Mouse (Mus musculus) liver, embryonic 11.5 days (tissue): ENCODE measurements at regions not wholly inside any gene's neighbourhood (a gene's known extent, or its start where the extent isn't known, plus 50 kb on each side); places are given as distances from the start of the nearest gene placed in this dataset.
A peak's percentile ranks its signal among the peaks of the same experiment; 100 is the strongest.

Experiments used
- ATAC-seq: fragments of 200-750 bp; cut with Nextera tagmentation; replicated peaks from 2 replicates; pipeline ENCODE4 v1.8.0; 2017; ENCODE audit warnings: moderate number of reproducible peaks, mild to moderate bottlenecking, moderate TSS enrichment, moderate library complexity; ENCODE audit not compliant: low FRiP score
- DNase-seq: peaks from one replicate; pipeline ENCODE4 v3.0.0-alpha.2; 2017; ENCODE audit warnings: low spot score
- H3K27ac ChIP-seq: fragments of 300-500 bp; sonication (generic); 2 replicates; pipeline ENCODE4 v1.5.1; 2014; ENCODE audit warnings: mild to moderate bottlenecking, low read depth, low read length, control low read depth
- H3K27me3 ChIP-seq: fragments of 300-500 bp; sonication (generic); replicated peaks from 2 replicates; pipeline ENCODE4 v1.6.1; 2014; ENCODE audit warnings: low read length, mixed read lengths; ENCODE audit not compliant: control insufficient read depth, insufficient read depth
- H3K36me3 ChIP-seq: fragments of 300-500 bp; sonication (generic); 2 replicates; pipeline ENCODE4 v1.6.1; 2014; ENCODE audit warnings: mild to moderate bottlenecking, low read length, moderate library complexity, mixed read lengths; ENCODE audit not compliant: control insufficient read depth, insufficient read depth
- H3K4me1 ChIP-seq: fragments of 300-500 bp; sonication (generic); replicated peaks from 2 replicates; pipeline ENCODE4 v1.6.1; 2014; ENCODE audit warnings: low read length, mixed read lengths; ENCODE audit not compliant: control insufficient read depth, insufficient read depth
- H3K4me2 ChIP-seq: fragments of 300-500 bp; sonication (generic); 2 replicates; pipeline ENCODE4 v1.6.1; 2014; ENCODE audit warnings: mild to moderate bottlenecking, control low read depth, moderate library complexity
- H3K4me3 ChIP-seq: fragments of 300-500 bp; sonication (generic); 2 replicates; pipeline ENCODE4 v1.5.1; 2014; ENCODE audit warnings: low read depth, low read length, control low read depth
- H3K9ac ChIP-seq: fragments of 300-500 bp; sonication (generic); 2 replicates; pipeline ENCODE4 v1.6.1; 2014; ENCODE audit warnings: low read depth, low read length, control low read depth
- H3K9me3 ChIP-seq: fragments of 300-500 bp; sonication (generic); 2 replicates; pipeline ENCODE4 v1.6.1; 2016; ENCODE audit warnings: low read length, inconsistent platforms, mixed read lengths; ENCODE audit not compliant: control insufficient read depth
- WGBS: fragments of 180-500 bp; shearing (Covaris S2); extraction: QIAGEN DNeasy Blood & Tissue Kit; methylation state at CpG from one replicate; pipeline ENCODE4 v1.1.7; 2014; 5-methylcytosine and 5-hydroxymethylcytosine counted together

DNA sequence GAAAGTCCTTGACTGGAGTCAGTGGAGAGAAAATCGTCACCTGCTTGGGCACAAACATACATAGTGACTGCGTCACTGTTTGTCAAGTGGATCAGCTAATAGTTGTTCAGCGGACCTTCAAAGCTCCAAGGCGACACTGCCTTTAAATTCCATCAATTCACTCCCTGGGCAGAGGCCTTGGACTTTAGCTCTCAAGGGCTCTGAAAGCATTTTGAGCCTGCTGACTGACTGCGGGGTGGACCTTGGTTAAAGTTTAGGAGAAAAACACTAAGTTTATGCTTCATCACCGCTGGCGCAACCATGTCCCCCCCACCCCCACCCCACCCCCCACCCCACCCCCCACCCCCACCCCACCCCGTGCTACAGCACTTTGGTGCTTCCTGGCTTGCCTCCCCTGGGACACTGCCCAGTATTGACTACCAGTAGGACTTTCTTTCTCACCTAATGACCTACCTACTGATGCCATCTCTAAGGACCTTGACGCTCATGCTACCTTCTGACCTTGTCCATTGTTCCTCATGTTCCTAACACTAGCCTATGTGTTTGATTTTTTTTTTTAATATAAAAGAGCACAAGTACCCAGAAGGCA lies 1132.3 kb downstream of the Gsdmc2 start:
- Histone ChIP-seq H3K36me3 (no peaks in the 10 kb centered on the region), H3K4me3 (no peak overlapping the region), H3K9me3 (no peaks in the 10 kb centered on the region), H3K4me2 (no peak overlapping the region), H3K27ac (no peak overlapping the region), H3K9ac (no peak overlapping the region), H3K4me1 (no peaks in the 10 kb centered on the region), H3K27me3 (no peaks in the 10 kb centered on the region)
- peak; percentile 30 for DNase-seq
- ATAC-seq: peak; percentile 72
- WGBS: 70% methylated on average over 8 of the region's 9 CpGs

DNA sequence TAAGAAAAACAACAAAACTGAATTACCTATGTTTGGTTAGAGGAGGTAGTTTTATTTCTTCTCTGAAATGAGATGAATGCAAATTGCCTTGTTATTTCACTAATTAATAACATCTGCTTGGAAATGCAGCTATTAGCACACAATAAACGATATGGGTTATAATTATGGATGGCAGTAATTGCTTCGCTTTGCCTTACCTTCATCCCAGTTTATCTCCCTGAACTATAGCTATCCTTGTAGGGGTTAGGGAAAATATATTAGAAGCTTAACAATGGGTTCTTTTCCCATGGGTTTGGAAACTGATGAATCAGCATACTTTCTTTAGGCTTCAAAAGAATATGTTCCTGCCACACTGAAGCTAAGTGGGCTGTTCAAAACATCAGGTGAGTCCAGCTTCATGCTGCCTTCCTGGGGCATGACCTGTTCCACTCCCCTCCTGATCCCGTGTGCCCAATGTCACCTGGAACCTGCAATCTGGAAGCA lies 1132.9 kb downstream of the Gsdmc2 start:
- Histone ChIP-seq H3K9ac (no peak overlapping the region), H3K4me3 (no peak overlapping the region), H3K4me2 (no peak overlapping the region), H3K27ac (no peak overlapping the region), H3K9me3 (no peaks in the 10 kb centered on the region), H3K36me3 (no peaks in the 10 kb centered on the region), H3K27me3 (no peaks in the 10 kb centered on the region), H3K4me1 (no peaks in the 10 kb centered on the region)
- WGBS: 82% methylated on average over 3 of the region's 3 CpGs
- ATAC-seq (no peak), DNase-seq (no peak)

GRCm38 (mm10) chr15:62709546-62709945 lies 1135.4 kb downstream of the Gsdmc2 start:
- H3K9ac ChIP-seq: no peak overlapping the region
- H3K27me3 ChIP-seq: no peaks in the 10 kb centered on the region
- DNase-seq (no peak), ATAC-seq (no peak)
- WGBS: 78% methylated on average over 2 of the region's 2 CpGs
- no peaks in the 10 kb centered on the region for H3K36me3 ChIP-seq
- no peaks in the 10 kb centered on the region for H3K4me1 ChIP-seq
- no peaks in the 10 kb centered on the region for H3K9me3 ChIP-seq
- H3K4me3 ChIP-seq: no peak overlapping the region
- no peak overlapping the region for H3K4me2 ChIP-seq
- H3K27ac ChIP-seq: no peak overlapping the region

DNA sequence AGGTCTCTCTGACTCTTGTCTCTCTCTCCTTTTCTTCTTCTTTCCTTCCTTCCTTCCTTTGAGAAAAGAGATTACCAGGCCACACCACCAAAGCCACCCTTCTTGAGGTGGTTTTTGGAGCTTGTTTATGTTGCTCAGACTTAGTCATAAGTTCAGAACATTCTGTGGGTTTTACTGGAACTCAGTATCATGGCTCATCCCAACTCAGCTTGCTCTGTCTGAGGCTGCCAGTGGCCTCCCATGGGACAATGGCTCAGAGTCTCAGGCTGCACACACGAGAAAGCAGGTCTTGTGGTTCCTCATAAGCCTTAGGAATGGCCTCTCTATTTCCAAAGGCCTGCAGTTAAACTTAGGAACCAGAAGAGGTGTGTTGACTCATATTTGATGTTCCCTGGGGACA lies 1146.4 kb downstream of the Gsdmc2 start:
- DNase-seq: no peak

GRCm38 (mm10) chr15:62694734-62695133 lies 1150.2 kb downstream of the Gsdmc2 start:
- Histone ChIP-seq H3K27me3 (no peaks in the 10 kb centered on the region), H3K4me2 (no peak overlapping the region), H3K9me3 (no peaks in the 10 kb centered on the region), H3K4me3 (no peak overlapping the region), H3K9ac (no peak overlapping the region), H3K36me3 (no peaks in the 10 kb centered on the region), H3K4me1 (no peaks in the 10 kb centered on the region), H3K27ac (no peak overlapping the region)
- ATAC-seq (no peak), DNase-seq (no peak)
- 68% methylated on average over 3 of the region's 3 CpGs for WGBS

More for the DNA sequence above, 1146.4 kb downstream of the Gsdmc2 start:
- ATAC-seq: no peak
- no peak overlapping the region for H3K4me2 ChIP-seq
- no peaks in the 10 kb centered on the region for H3K4me1 ChIP-seq
- H3K36me3 ChIP-seq: no peaks in the 10 kb centered on the region
- H3K27me3 ChIP-seq: no peaks in the 10 kb centered on the region
- no peak overlapping the region for H3K4me3 ChIP-seq
- H3K9ac ChIP-seq: no peak overlapping the region
- WGBS: 69% methylated on average over 1 of the region's 1 CpGs
- no peak overlapping the region for H3K27ac ChIP-seq
- H3K9me3 ChIP-seq: no peaks in the 10 kb centered on the region

DNA sequence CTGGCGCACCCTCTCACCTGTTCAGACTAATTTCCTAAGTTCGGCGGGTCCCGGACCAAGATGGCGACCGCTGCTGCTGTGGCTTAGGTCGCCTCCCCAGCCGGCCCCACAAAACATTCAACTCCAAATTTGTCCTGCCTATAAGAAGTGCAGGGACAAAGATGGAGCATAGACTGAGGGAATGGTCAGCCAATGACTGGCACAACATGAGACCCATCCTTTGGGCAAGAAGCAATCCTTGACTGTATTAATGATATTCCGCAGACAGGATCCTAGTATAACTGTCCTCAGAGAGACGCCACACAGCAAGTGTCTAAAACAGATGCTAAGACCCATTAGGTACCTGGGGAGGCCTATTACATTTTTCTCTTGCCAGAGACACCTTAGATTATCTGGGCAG lies 1151.3 kb downstream of the Gsdmc2 start:
- Histone ChIP-seq H3K4me3 (no peak overlapping the region), H3K4me1 (no peaks in the 10 kb centered on the region), H3K4me2 (no peak overlapping the region), H3K9me3 (no peaks in the 10 kb centered on the region), H3K9ac (no peak overlapping the region), H3K36me3 (no peaks in the 10 kb centered on the region), H3K27me3 (no peaks in the 10 kb centered on the region), H3K27ac (no peak overlapping the region)
- ATAC-seq (no peak), DNase-seq (no peak)
- WGBS: 95% methylated on average over 9 of the region's 10 CpGs

DNA sequence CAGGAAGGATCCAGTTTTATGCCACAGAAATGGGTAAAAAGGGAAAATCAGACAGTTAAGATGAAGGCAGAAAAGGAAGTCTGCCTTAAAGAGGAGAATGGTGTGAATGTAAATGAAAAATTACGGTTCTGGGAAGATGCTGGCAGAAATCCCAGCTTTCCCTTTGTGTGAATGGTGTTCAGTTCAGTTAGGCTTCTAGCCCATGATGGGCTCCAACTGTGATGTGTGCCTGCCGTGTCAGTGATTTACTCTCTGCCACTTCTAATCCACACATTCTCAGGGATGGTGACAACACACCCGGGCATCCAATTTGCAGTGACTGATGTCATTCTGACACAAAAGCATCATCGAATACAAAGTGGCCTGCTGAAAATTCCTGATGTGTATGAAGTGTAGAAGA lies 1171.6 kb downstream of the Gsdmc2 start:
- H3K9ac ChIP-seq: no peak overlapping the region
- 80% methylated on average over 4 of the region's 4 CpGs for WGBS
- no peak for ATAC-seq

DNA sequence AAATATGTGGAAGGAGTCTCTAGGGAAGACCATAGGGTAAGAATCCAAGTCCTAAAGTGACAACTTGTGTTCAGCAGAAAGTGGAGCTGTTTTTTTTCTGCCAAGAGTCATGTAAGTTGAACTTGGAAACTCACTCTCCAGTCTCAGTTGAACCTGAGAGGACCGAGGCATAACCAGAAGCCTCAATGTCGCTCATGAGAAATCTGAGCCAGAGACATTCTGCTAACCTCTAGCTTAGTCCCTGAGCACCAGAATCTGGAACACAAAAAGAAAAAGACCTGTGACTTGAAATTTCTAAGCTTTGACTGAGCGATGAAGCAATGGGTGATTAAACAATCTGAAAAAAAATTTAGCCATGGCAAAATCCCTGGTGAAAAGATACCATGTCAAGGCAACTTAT lies 1175.0 kb downstream of the Gsdmc2 start:
- no peak for DNase-seq
- no peak for ATAC-seq
- Histone ChIP-seq H3K4me1 (no peaks in the 10 kb centered on the region), H3K4me3 (no peak overlapping the region), H3K36me3 (no peaks in the 10 kb centered on the region), H3K27ac (no peak overlapping the region), H3K9me3 (no peaks in the 10 kb centered on the region), H3K4me2 (no peak overlapping the region), H3K27me3 (no peaks in the 10 kb centered on the region), H3K9ac (no peak overlapping the region)
- 84% methylated on average over 3 of the region's 3 CpGs for WGBS

More for the DNA sequence above, 1171.6 kb downstream of the Gsdmc2 start:
- no peaks in the 10 kb centered on the region for H3K9me3 ChIP-seq
- no peaks in the 10 kb centered on the region for H3K4me1 ChIP-seq
- H3K36me3 ChIP-seq: no peaks in the 10 kb centered on the region
- H3K4me3 ChIP-seq: no peak overlapping the region
- H3K27ac ChIP-seq: no peak overlapping the region
- DNase-seq: no peak
- H3K4me2 ChIP-seq: no peak overlapping the region
- no peaks in the 10 kb centered on the region for H3K27me3 ChIP-seq

- no peaks in the 10 kb centered on the region for H3K9me3 ChIP-seq
- ATAC-seq (no peak), DNase-seq (no peak)
- no peak overlapping the region for H3K27ac ChIP-seq
- H3K4me2 ChIP-seq: no peak overlapping the region
- H3K4me1 ChIP-seq: no peaks in the 10 kb centered on the region
- no peaks in the 10 kb centered on the region for H3K36me3 ChIP-seq
- no peak overlapping the region for H3K9ac ChIP-seq
- WGBS: 72% methylated on average over 4 of the region's 4 CpGs
- no peak overlapping the region for H3K4me3 ChIP-seq
- no peaks in the 10 kb centered on the region for H3K27me3 ChIP-seq
Measured at GRCm38 (mm10) chr15:62659096-62659495, 1185.9 kb downstream of the Gsdmc2 start.
